Mouse (Mus musculus) limb, embryonic 14.5 days (tissue): ENCODE results near the gene Pqlc3. TPM values are rescaled to one million over a fixed set of nuclear protein-coding genes. Genes with fewer than 3 reads are reported as not detected.
"Not testable (repeated sequence)": the region's sequence is repeated elsewhere in the genome, so short reads cannot be mapped to it uniquely, and the experiment has no call there.

Source experiments
- ATAC-seq: fragments of 200-750 bp; cut with Nextera tagmentation; 2 replicates; pipeline ENCODE4 v1.8.0; 2017; ENCODE audit warnings: low read depth, moderate number of reproducible peaks, moderate TSS enrichment; ENCODE audit not compliant: low FRiP score
- DNase-seq: peaks from one replicate; pipeline ENCODE4 v3.0.0-alpha.2; 2015; ENCODE audit warnings: low spot score
- H3K27ac ChIP-seq: fragments of 300-500 bp; sonication (generic); replicated peaks from 2 replicates; pipeline ENCODE4 v1.5.1; 2014; ENCODE audit warnings: low read depth, mild to moderate bottlenecking, low read length, moderate library complexity, mixed read lengths
- H3K27me3 ChIP-seq: fragments of 300-500 bp; sonication (generic); 2 replicates; pipeline ENCODE4 v1.6.1; 2014; ENCODE audit warnings: low read length, mixed read lengths; ENCODE audit not compliant: control insufficient read depth, insufficient read depth
- H3K36me3 ChIP-seq: fragments of 300-500 bp; sonication (generic); 2 replicates; pipeline ENCODE4 v1.6.1; 2014; ENCODE audit warnings: mild to moderate bottlenecking, low read length, moderate library complexity, mixed read lengths; ENCODE audit not compliant: control insufficient read depth, insufficient read depth
- H3K4me1 ChIP-seq: fragments of 300-500 bp; sonication (generic); 2 replicates; pipeline ENCODE4 v1.6.1; 2014; ENCODE audit warnings: antibody characterized with exemption, low read length, mixed read lengths; ENCODE audit not compliant: control insufficient read depth, insufficient read depth
- H3K4me2 ChIP-seq: fragments of 300-500 bp; sonication (generic); replicated peaks from 2 replicates; pipeline ENCODE4 v1.6.1; 2014; ENCODE audit warnings: low read depth, mild to moderate bottlenecking, low read length, moderate library complexity; ENCODE audit not compliant: severe bottlenecking
- H3K4me3 ChIP-seq: fragments of 300-500 bp; sonication (generic); replicated peaks from 2 replicates; pipeline ENCODE4 v1.5.1; 2014; ENCODE audit warnings: low read length
- H3K9ac ChIP-seq: fragments of 300-500 bp; sonication (generic); 2 replicates; pipeline ENCODE4 v1.6.1; 2014; ENCODE audit warnings: mild to moderate bottlenecking, low read depth, low read length, moderate library complexity; ENCODE audit not compliant: severe bottlenecking
- H3K9me3 ChIP-seq: fragments of 300-500 bp; sonication (generic); 2 replicates; pipeline ENCODE4 v1.6.1; 2016; ENCODE audit warnings: low read length; ENCODE audit not compliant: control insufficient read depth
- POLR2A ChIP-seq: fragments of 200-500 bp; IDR thresholded peaks from 2 replicates; pipeline ENCODE4 v1.8.0; 2012; ENCODE audit warnings: inconsistent platforms, mild to moderate bottlenecking, moderate library complexity, borderline replicate concordance; ENCODE audit not compliant: insufficient read depth, insufficient read length; ENCODE audit errors: extremely low read depth
- WGBS: fragments of 180-500 bp; shearing (Covaris S2); extraction: QIAGEN DNeasy Blood & Tissue Kit; methylation state at CpG from one replicate; pipeline ENCODE4 v1.1.7; 2014; 5-methylcytosine and 5-hydroxymethylcytosine counted together
- polyA plus RNA-seq, 2 experiments: library from polyadenylated mRNA; depleted of rRNA in 1 of 2; stranded (reverse) in 1 of 2; unstranded in 1 of 2; fragments of >200 nt; fragmentation: Nextera tagmentation in 1 of 2; extraction: Ambion mirVana in 1 of 2; gene quantifications; 2 replicates each; pipeline versions ENCODE4 v1.2.1 to v1.2.3; 2012 to 2014

Gene Pqlc3
- polyA plus RNA-seq, 2 experiments, result 8.4 to 12.8 TPM

DNA sequence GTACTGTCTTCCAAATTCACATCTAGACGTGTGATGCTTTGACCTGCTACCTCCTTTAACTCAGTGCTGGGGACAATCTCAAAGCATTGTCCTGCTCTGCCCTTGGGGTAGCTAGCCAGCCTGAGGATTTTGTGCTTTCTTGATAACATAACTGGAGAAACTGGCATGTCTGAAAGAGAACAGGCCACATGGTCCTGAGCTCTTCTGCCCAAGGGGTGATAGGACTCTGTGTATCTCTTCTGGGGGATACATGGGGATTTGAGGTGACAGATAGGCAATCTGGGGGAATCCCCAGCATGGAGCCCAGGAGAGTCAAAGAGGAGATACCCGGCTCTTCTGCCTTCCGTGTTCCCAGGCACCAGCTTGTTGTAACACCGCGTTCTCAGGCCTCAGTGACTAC is 34.5 kb upstream of the Pqlc3 start:
- Histone ChIP-seq H3K27me3 (no peaks in the 10 kb centered on the region), H3K9me3 (no peaks in the 10 kb centered on the region), H3K9ac (no peak overlapping the region), H3K36me3 (no peaks in the 10 kb centered on the region), H3K4me1 (peaks cover 4% of the 10 kb centered on the region; the same call in 1 of the 2 replicates), H3K4me2 (no peak overlapping the region), H3K4me3 (no peak overlapping the region), H3K27ac (no peak overlapping the region)
- TF ChIP-seq POLR2A, result no peak
- 72% methylated on average over 5 of the region's 5 CpGs for WGBS
- no peak for DNase-seq
- ATAC-seq, result no peak

DNA sequence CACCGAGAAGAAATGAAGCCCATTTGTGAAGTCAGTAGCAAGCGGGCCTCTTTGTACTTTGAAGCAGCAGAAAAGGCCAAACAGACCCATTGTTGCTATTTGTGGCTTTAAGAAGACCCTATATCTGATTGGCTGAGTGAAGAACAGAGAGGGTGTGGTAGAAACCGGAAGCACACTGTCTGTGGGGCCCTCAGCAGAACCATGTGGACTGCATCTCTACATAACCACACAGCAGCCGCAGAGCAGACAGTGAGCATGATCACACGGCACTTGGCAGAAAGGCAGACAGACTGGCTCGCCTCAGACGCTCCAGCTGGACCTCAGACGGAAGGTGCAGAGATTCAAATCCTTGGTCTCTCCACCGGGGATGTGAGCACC is 33.2 kb upstream of the Pqlc3 start:
- Histone ChIP-seq H3K9me3 (no peaks in the 10 kb centered on the region), H3K27ac (no peak overlapping the region), H3K4me3 (no peak overlapping the region), H3K9ac (no peak overlapping the region), H3K4me2 (no peak overlapping the region), H3K27me3 (no peaks in the 10 kb centered on the region), H3K4me1 (peaks cover 4% of the 10 kb centered on the region; the same call in 1 of the 2 replicates), H3K36me3 (no peaks in the 10 kb centered on the region)
- TF ChIP-seq POLR2A, result no peak
- 65% methylated on average over 9 of the region's 9 CpGs for WGBS
- DNase-seq, result no peak
- no peak for ATAC-seq

DNA sequence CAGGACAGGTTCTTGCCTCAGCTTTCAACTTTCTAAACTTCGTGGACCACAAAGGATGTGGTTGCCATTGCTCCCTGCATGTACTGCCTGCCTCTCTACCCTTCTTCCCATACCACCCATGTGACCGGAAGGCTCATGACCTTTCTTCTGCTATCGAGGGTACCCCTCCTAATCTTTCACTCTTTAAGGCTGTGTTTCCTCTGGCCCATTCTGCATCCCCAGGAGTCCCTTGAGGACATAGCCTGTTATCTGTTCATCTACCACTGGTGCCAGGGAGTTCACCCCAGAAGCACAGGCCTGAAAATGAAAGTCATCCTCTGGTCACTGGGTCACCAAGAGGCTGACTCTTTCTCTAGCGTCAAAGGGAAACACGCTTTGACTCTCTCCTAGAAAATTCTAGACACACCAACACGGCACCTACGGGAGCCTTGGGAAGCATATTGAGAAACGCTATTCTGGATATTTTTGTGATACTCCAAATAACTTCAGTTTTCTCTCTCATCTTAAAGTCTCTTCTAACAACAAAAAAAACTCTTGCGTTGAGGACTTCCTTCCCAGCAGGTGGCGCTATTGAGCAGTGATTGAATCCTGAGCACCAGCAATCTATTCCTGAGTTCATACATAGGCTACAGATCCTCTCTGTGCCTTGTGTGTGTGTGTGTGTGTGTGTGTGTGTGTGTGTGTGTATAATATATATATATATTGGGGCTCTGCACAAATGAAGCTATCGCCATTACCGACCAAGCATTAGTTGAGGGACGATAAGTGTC is 32.7 kb upstream of the Pqlc3 start:
- no peak overlapping the region for H3K9ac ChIP-seq
- WGBS, result 45% methylated on average over 13 of the region's 13 CpGs
- TF ChIP-seq POLR2A, result no peak
- no peaks in the 10 kb centered on the region for H3K27me3 ChIP-seq
- no peak overlapping the region for H3K4me3 ChIP-seq
- H3K4me2 ChIP-seq, result no peak overlapping the region
- no peak overlapping the region for H3K27ac ChIP-seq
- H3K4me1 ChIP-seq, result peaks cover 4% of the 10 kb centered on the region; the same call in 1 of the 2 replicates
- H3K36me3 ChIP-seq, result no peaks in the 10 kb centered on the region
- peak; percentile 84 for DNase-seq
- H3K9me3 ChIP-seq, result no peaks in the 10 kb centered on the region
- no peak for ATAC-seq

DNA sequence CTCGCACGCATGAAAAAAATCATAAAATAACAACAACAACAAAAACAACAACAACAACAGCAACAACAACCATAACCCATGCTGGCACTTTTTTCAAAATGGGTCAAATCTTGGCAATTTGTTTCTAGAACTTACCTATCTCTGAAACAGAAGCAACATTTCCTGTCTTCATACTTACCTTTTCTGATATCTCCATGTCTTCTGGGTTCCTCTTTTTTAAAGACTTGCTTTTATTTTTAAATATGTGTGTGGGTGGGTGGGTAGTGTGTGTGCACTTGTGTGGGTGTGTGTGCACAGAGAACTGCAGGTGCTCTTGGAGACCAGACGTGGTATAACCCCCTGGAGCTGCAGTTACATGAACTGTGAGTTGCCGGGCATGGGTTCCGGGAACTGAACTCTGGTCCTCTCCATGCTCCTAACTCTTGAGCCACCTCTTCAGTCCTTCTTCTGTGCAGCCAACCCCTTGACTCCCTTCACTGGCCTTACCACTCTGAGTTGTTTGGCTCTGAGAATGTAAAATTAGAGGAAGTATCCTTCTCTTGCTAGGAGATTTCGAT is 24.4 kb upstream of the Pqlc3 start:
- TF ChIP-seq POLR2A, result no peak
- Histone ChIP-seq H3K4me1 (no peaks in the 10 kb centered on the region), H3K4me3 (no peak overlapping the region), H3K4me2 (no peak overlapping the region), H3K9ac (no peak overlapping the region), H3K27ac (no peak overlapping the region), H3K36me3 (no peaks in the 10 kb centered on the region), H3K27me3 (no peaks in the 10 kb centered on the region), H3K9me3 (no peaks in the 10 kb centered on the region)
- DNase-seq (no peak), ATAC-seq (no peak)
- WGBS, result 89% methylated on average over 6 of the region's 6 CpGs

DNA sequence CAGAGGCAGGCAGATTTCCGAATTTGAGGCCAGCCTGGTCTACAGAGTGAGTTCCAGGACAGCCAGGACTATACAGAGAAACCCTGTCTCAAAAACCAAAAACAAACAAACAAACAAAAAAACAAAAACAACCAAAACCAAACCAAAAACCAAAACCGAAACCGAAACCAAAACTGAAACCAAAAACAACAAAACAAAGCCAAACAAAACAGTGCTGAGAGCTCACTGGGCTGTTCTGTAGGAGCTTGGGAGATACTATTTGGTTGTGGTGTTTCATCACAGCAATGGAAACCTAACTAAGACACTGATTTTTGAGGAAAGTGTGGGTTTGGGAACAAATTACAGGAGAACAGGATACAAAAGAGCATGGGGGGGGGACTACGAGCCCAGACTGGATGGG is 21.9 kb upstream of the Pqlc3 start:
- H3K4me3 ChIP-seq, result no peak overlapping the region
- no peaks in the 10 kb centered on the region for H3K27me3 ChIP-seq
- H3K4me2 ChIP-seq, result no peak overlapping the region
- no peak for TF ChIP-seq POLR2A
- WGBS, result 82% methylated on average over 4 of the region's 4 CpGs
- no peak for DNase-seq
- no peaks in the 10 kb centered on the region for H3K36me3 ChIP-seq
- no peaks in the 10 kb centered on the region for H3K9me3 ChIP-seq
- ATAC-seq, result no peak
- H3K27ac ChIP-seq, result no peak overlapping the region
- H3K9ac ChIP-seq, result no peak overlapping the region
- no peaks in the 10 kb centered on the region for H3K4me1 ChIP-seq

DNA sequence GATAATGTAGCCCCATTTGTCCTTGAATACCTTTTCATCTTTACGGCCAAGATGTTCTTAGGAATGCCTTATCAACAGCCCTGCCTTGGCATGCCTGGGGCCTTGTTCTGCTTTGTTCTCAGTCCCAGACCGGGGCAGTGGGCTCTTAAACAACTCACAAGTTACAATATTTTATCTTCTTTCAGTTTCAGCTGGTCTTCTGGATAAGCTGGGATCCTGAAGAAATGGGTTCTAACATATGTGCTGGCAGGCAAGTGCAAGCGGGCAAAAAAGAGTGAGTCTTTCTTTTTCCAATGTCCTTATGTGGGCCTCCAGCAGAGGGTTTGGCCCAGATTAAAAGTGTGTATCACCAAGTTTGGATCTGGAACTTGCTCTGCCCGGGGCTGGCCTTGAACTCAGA is 20.9 kb upstream of the Pqlc3 start:
- not testable (repeated sequence) for H3K4me2 ChIP-seq, H3K4me1 ChIP-seq, H3K9ac ChIP-seq, H3K9me3 ChIP-seq, DNase-seq, H3K27me3 ChIP-seq, H3K36me3 ChIP-seq, ATAC-seq, H3K4me3 ChIP-seq, H3K27ac ChIP-seq
- 86% methylated on average over 4 of the region's 4 CpGs for WGBS
